Mouse (Mus musculus): ENCODE data around the gene Prn. TPM values are rescaled to one million over a fixed set of nuclear protein-coding genes. Genes with fewer than 3 reads are reported as not detected.
A peak's percentile ranks its signal among the peaks of the same experiment; 100 is the strongest.

Gene Prn
- total and polyA plus RNA-seq, 2 experiments from 2014 or later, result 0.76 TPM; not detected in 1

- Histone ChIP-seq H3K27me3 (ENCODE audit: insufficient read depth, low read length) (no peaks in the 10 kb centered on the region), H3K9me3 (ENCODE audit: low read length) (no peaks in the 10 kb centered on the region), H3K36me3 (ENCODE audit: insufficient read depth) (no peaks in the 10 kb centered on the region), H3K4me1 (ENCODE audit: insufficient read depth) (peaks cover 5% of the 10 kb centered on the region; the same call in 1 of the 2 replicates), H3K4me2 (ENCODE audit: low read depth) (no peak overlapping the region), H3K27ac (ENCODE audit: low read depth, low read length) (no peak overlapping the region), H3K9ac (no peak overlapping the region), H3K4me3 (ENCODE audit: low read depth, low read length) (no peak overlapping the region)
- WGBS, result 89% methylated on average over 3 of the region's 3 CpGs
- ATAC-seq (no peak), DNase-seq (no peak)
- TF ChIP-seq CTCF (IDR thresholded peaks at IDR 0.05; ENCODE audit: low read depth), result no peak
Measured at GRCm38 (mm10) chr2:131906266-131906665, 3.5 kb upstream of the Prn start.

GRCm38 (mm10) chr2:131906846-131907245 is 2.9 kb upstream of the Prn start:
- H3K9ac ChIP-seq, result no peak overlapping the region
- no peak for TF ChIP-seq CTCF (IDR thresholded peaks at IDR 0.05; ENCODE audit: low read depth)
- no peak overlapping the region for H3K27ac ChIP-seq (ENCODE audit: low read depth, low read length)
- no peak overlapping the region for H3K4me2 ChIP-seq (ENCODE audit: low read depth)
- no peaks in the 10 kb centered on the region for H3K27me3 ChIP-seq (ENCODE audit: insufficient read depth, low read length)
- DNase-seq (no peak), ATAC-seq (no peak)
- H3K9me3 ChIP-seq (ENCODE audit: low read length), result no peaks in the 10 kb centered on the region
- 78% methylated on average over 1 of the region's 1 CpGs for WGBS
- H3K4me1 ChIP-seq (ENCODE audit: insufficient read depth), result peaks cover 10% of the 10 kb centered on the region; the same call in 1 of the 2 replicates
- no peaks in the 10 kb centered on the region for H3K36me3 ChIP-seq (ENCODE audit: insufficient read depth)
- no peak overlapping the region for H3K4me3 ChIP-seq (ENCODE audit: low read depth, low read length)

GRCm38 (mm10) chr2:131907311-131907710 is 2.4 kb upstream of the Prn start:
- Histone ChIP-seq H3K9ac (no peak overlapping the region), H3K27ac (ENCODE audit: low read depth, low read length) (no peak overlapping the region), H3K4me2 (ENCODE audit: low read depth) (no peak overlapping the region), H3K9me3 (ENCODE audit: low read length) (no peaks in the 10 kb centered on the region), H3K4me3 (ENCODE audit: low read depth, low read length) (no peak overlapping the region), H3K36me3 (ENCODE audit: insufficient read depth) (no peaks in the 10 kb centered on the region), H3K4me1 (ENCODE audit: insufficient read depth) (peaks cover 13% of the 10 kb centered on the region), H3K27me3 (ENCODE audit: insufficient read depth, low read length) (no peaks in the 10 kb centered on the region)
- ATAC-seq (no peak), DNase-seq (no peak)
- 88% methylated on average over 5 of the region's 5 CpGs for WGBS
- no peak for TF ChIP-seq CTCF (IDR thresholded peaks at IDR 0.05; ENCODE audit: low read depth)

GRCm38 (mm10) chr2:131908351-131908861 is 1.4 kb upstream of the Prn start:
- no peak for TF ChIP-seq CTCF (IDR thresholded peaks at IDR 0.05; ENCODE audit: low read depth)
- WGBS, result 90% methylated on average over 7 of the region's 7 CpGs
- Histone ChIP-seq H3K4me2 (ENCODE audit: low read depth) (no peak overlapping the region), H3K27ac (ENCODE audit: low read depth, low read length) (no peak overlapping the region), H3K4me3 (ENCODE audit: low read depth, low read length) (no peak overlapping the region), H3K9me3 (ENCODE audit: low read length) (no peaks in the 10 kb centered on the region), H3K4me1 (ENCODE audit: insufficient read depth) (peaks cover 19% of the 10 kb centered on the region), H3K27me3 (ENCODE audit: insufficient read depth, low read length) (no peaks in the 10 kb centered on the region), H3K36me3 (ENCODE audit: insufficient read depth) (no peaks in the 10 kb centered on the region; the same call in 1 of the 2 replicates), H3K9ac (no peak overlapping the region)
- DNase-seq (no peak), ATAC-seq (no peak)

DNA sequence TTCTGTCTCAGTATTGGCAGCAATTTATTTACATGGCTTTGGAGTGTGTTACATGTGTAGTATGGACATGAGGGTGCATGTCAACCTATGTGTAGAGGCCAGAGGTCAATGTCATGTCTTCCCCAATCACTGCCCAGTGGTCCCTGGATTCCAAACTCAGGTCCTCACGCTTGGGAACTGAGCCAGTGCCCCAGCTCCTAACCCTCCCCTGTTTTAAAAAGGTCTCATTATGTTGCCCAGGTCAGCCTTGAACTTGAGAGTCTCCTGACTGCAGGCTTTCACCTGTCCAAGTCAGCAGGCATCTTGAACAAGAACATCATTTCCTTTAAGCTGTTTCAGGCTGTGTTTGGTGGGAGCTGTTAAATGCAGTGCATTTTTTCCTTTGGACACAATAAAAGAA is 851 bp upstream of the Prn start:
- no peak for DNase-seq
- Histone ChIP-seq H3K9ac (no peak overlapping the region), H3K4me3 (ENCODE audit: low read depth, low read length) (no peak overlapping the region)

GRCm38 (mm10) chr2:131910847-131911246 is 1.1 kb downstream of the Prn start:
- Histone ChIP-seq H3K9ac (peak overlapping the region; percentile 91), H3K4me1 (ENCODE audit: insufficient read depth) (peaks cover 19% of the 10 kb centered on the region)
- no peak for ATAC-seq

More for the DNA sequence above, 851 bp upstream of the Prn start:
- H3K36me3 ChIP-seq (ENCODE audit: insufficient read depth), result no peaks in the 10 kb centered on the region; the same call in 1 of the 2 replicates
- H3K4me1 ChIP-seq (ENCODE audit: insufficient read depth), result peaks cover 19% of the 10 kb centered on the region
- WGBS, result 88% methylated on average over 1 of the region's 1 CpGs
- H3K27ac ChIP-seq (ENCODE audit: low read depth, low read length), result 0 out of 2 replicates have a peak overlapping the region, but pooled peaks have one; percentile 29
- no peaks in the 10 kb centered on the region for H3K27me3 ChIP-seq (ENCODE audit: insufficient read depth, low read length)
- no peaks in the 10 kb centered on the region for H3K9me3 ChIP-seq (ENCODE audit: low read length)
- TF ChIP-seq CTCF (IDR thresholded peaks at IDR 0.05; ENCODE audit: low read depth), result no peak
- no peak for ATAC-seq
- peak overlapping the region; percentile 68 for H3K4me2 ChIP-seq (ENCODE audit: low read depth)

GRCm38 (mm10) chr2:131911341-131911740 is 1.6 kb downstream of the Prn start:
- Histone ChIP-seq H3K27ac (ENCODE audit: low read depth, low read length) (peak overlapping the region; percentile 98; the same call in 1 of the 2 replicates), H3K9ac (peak overlapping the region; percentile 91), H3K27me3 (ENCODE audit: insufficient read depth, low read length) (no peaks in the 10 kb centered on the region), H3K36me3 (ENCODE audit: insufficient read depth) (peaks cover 6% of the 10 kb centered on the region), H3K9me3 (ENCODE audit: low read length) (no peaks in the 10 kb centered on the region), H3K4me2 (ENCODE audit: low read depth) (peak overlapping the region; percentile 68), H3K4me3 (ENCODE audit: low read depth, low read length) (peak overlapping the region; percentile 81), H3K4me1 (ENCODE audit: insufficient read depth) (peaks cover 19% of the 10 kb centered on the region)
- WGBS, result 16% methylated on average over 4 of the region's 4 CpGs
- DNase-seq, result peak; percentile 21
- ATAC-seq, result no peak
- no peak for TF ChIP-seq CTCF (IDR thresholded peaks at IDR 0.05; ENCODE audit: low read depth)

More at GRCm38 (mm10) chr2:131910847-131911246, 1.1 kb downstream of the Prn start:
- Histone ChIP-seq H3K4me3 (ENCODE audit: low read depth, low read length) (peak overlapping the region; percentile 81), H3K4me2 (ENCODE audit: low read depth) (peak overlapping the region; percentile 68), H3K27ac (ENCODE audit: low read depth, low read length) (peak overlapping the region; percentile 98), H3K9me3 (ENCODE audit: low read length) (no peaks in the 10 kb centered on the region), H3K27me3 (ENCODE audit: insufficient read depth, low read length) (no peaks in the 10 kb centered on the region), H3K36me3 (ENCODE audit: insufficient read depth) (peaks cover 1% of the 10 kb centered on the region)
- WGBS, result 47% methylated on average over 2 of the region's 2 CpGs
- DNase-seq, result peak; percentile 17
- no peak for TF ChIP-seq CTCF (IDR thresholded peaks at IDR 0.05; ENCODE audit: low read depth)

All from forebrain, postnatal 0 days (tissue).